Mouse (Mus musculus): ENCODE results near the gene Iqschfp.

GRCm38 (mm10) chr3:68239887-68240286 lies 347.9 kb downstream of the Iqschfp start:
- TF ChIP-seq CTCF (IDR thresholded peaks at IDR 0.05; ENCODE audit: borderline replicate concordance, control insufficient read depth, extremely low read depth, insufficient read depth, low read length, poor library complexity) = no peak
- no peak for TF ChIP-seq POLR2A (IDR thresholded peaks at IDR 0.05; ENCODE audit: control insufficient read depth, extremely low read depth, insufficient read depth, low read length, poor library complexity)

All from thymus, adult 2 months (tissue).